In genomic region chr10:93389276-93389675, GRCm38 (mm10) we compare ENCODE assay signal across 16 mouse cellular contexts.
"Had no signal": no experiment of that assay in that cellular context is flagged by ENCODE, and none has a peak within 500 bp of the region (broad histone marks: within the 10 kb centered on the region; RNA-seq: fewer than 3 reads in every experiment).

No protein-coding gene starts in this region.

- H3K36me3 ChIP-seq: kidney, embryonic 15.5 days; liver, embryonic 13.5 days; midbrain, embryonic 12.5 days; midbrain, embryonic 15.5 days; neural tube, embryonic 12.5 days; neural tube, embryonic 15.5 days; stomach, embryonic 15.5 days had no signal

- DNase-seq: kidney, adult 8-10 months; kidney, postnatal 10 days; kidney, postnatal 36 days; layer of hippocampus, postnatal 36 days; liver, embryonic 13.5 days; lung, adult 2 months; lung, postnatal 14 days; lung, postnatal 4 days; retina, postnatal 1 day; thymus, postnatal 25 days had no signal

- H3K27me3 ChIP-seq: kidney, embryonic 15.5 days; liver, embryonic 13.5 days; midbrain, embryonic 12.5 days; midbrain, embryonic 15.5 days; neural tube, embryonic 12.5 days; neural tube, embryonic 15.5 days; stomach, embryonic 15.5 days had no signal

- ATAC-seq: midbrain, embryonic 15.5 days had no signal
